Mouse (Mus musculus) brain, embryonic 14.5 days (tissue): ENCODE measurements at regions not wholly inside any gene's neighbourhood (a gene's known extent, or its start where the extent isn't known, plus 50 kb on each side); places are given as distances from the start of the nearest gene placed in this dataset.

ENCODE experiments used
- CTCF ChIP-seq: fragments of 200-500 bp; IDR thresholded peaks from 2 replicates; pipeline ENCODE4 v1.5.1; 2012; ENCODE audit warnings: inconsistent platforms, mild to moderate bottlenecking, moderate library complexity, borderline replicate concordance; ENCODE audit not compliant: insufficient read depth, insufficient read length; ENCODE audit errors: extremely low read depth
- POLR2A ChIP-seq: fragments of 200-500 bp; IDR thresholded peaks from 2 replicates; pipeline ENCODE4 v1.6.1; 2012; ENCODE audit warnings: mild to moderate bottlenecking, inconsistent platforms, borderline replicate concordance; ENCODE audit not compliant: poor library complexity, insufficient read depth, insufficient read length, severe bottlenecking; ENCODE audit errors: extremely low read depth

DNA sequence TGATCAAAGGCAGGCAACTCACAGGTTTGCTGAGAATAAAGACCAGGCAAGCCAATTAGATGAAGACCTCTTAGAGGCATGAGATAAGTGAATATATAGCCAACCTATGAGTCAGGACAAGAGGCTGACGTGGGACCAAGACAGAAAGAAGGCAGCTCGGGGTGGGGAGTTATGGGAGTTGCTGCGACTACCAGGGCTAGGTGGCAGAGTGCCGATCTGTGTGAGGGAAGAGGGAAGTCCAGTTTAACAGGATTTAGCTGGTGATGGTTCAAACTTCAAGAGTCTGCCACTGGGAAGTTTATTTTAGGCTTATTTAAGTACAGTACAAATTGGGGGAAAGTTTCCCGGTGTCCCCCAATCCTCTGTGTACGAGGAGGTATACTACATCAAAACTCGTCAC is 362.9 kb downstream of the Med13l start:
- TF ChIP-seq CTCF (no peak), POLR2A (no peak)
